Mouse (Mus musculus) forebrain, embryonic 13.5 days (tissue): Measurements from ENCODE around the gene Vipr1. TPM values are rescaled to one million over a fixed set of nuclear protein-coding genes. Genes with fewer than 3 reads are reported as not detected.

Source experiments
- ATAC-seq: fragments of 200-750 bp; cut with Nextera tagmentation; 2 replicates; pipeline ENCODE4 v1.8.0; 2017
- H3K27ac ChIP-seq: fragments of 300-500 bp; sonication (generic); 2 replicates; pipeline ENCODE4 v1.5.1; 2015; ENCODE audit warnings: inconsistent platforms, mild to moderate bottlenecking, moderate library complexity
- H3K27me3 ChIP-seq: fragments of 300-500 bp; sonication (generic); 2 replicates; pipeline ENCODE4 v1.6.1; 2015; ENCODE audit warnings: mild to moderate bottlenecking, inconsistent platforms
- H3K36me3 ChIP-seq: fragments of 300-500 bp; sonication (generic); 2 replicates; pipeline ENCODE4 v1.6.1; 2015; ENCODE audit warnings: mild to moderate bottlenecking, inconsistent platforms; ENCODE audit not compliant: poor library complexity, severe bottlenecking
- H3K4me1 ChIP-seq: fragments of 300-500 bp; sonication (generic); 2 replicates; pipeline ENCODE4 v1.6.1; 2015; ENCODE audit warnings: inconsistent platforms
- H3K4me2 ChIP-seq: fragments of 300-500 bp; sonication (generic); 2 replicates; pipeline ENCODE4 v1.6.1; 2015; ENCODE audit warnings: inconsistent platforms, mild to moderate bottlenecking, moderate library complexity
- H3K4me3 ChIP-seq: fragments of 300-500 bp; sonication (generic); 2 replicates; pipeline ENCODE4 v1.5.1; 2015; ENCODE audit warnings: mild to moderate bottlenecking, inconsistent platforms
- H3K9ac ChIP-seq: fragments of 300-500 bp; sonication (generic); 2 replicates; pipeline ENCODE4 v1.6.1; 2015; ENCODE audit warnings: mild to moderate bottlenecking, inconsistent platforms
- H3K9me3 ChIP-seq: fragments of 300-500 bp; sonication (generic); replicated peaks from 2 replicates; pipeline ENCODE4 v1.6.1; 2016; ENCODE audit warnings: inconsistent platforms
- WGBS: fragments of 180-500 bp; shearing (Covaris S2); methylation state at CpG from one replicate; pipeline ENCODE4 v1.1.7; 2015; 5-methylcytosine and 5-hydroxymethylcytosine counted together
- polyA plus RNA-seq: library from polyadenylated mRNA; unstranded; fragments of >200 nt; fragmentation: Nextera tagmentation; extraction: Ambion mirVana; gene quantifications from 2 replicates; pipeline ENCODE4 v1.2.1, GENCODE M21; 2015

The Vipr1 gene
- polyA plus RNA-seq, 1 experiment from 2014 or later = 0.59 TPM

- 75% methylated on average over 6 of the region's 6 CpGs for WGBS
- ATAC-seq = no peak
Measured at GRCm38 (mm10) chr9:121609381-121609780, 33.1 kb upstream of the Vipr1 start.

DNA sequence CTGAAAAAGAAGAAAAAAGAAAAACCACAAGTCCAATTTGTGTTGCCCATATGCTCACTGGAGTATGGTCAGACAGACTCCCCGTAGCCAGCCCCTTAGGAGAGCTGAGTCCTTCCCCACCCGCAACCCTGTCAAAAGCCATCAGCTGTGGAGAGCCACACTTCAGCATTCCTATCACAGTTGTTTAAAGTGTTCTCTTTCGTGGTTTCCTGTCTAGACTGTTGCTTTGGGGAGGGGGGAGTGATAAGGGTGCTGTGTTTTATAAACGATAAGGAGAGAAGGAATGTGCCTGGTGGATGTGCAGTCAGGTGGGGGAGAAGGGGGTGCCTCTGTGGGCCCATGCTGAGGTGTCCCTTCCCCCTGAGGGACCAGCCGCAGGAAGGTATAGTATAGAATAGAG is 29.3 kb upstream of the Vipr1 start:
- H3K36me3 ChIP-seq = no peaks in the 10 kb centered on the region

More at GRCm38 (mm10) chr9:121609381-121609780, 33.1 kb upstream of the Vipr1 start:
- H3K9me3 ChIP-seq = peaks cover 4% of the 10 kb centered on the region; the same call in 1 of the 2 replicates
- no peak overlapping the region for H3K4me2 ChIP-seq
- no peaks in the 10 kb centered on the region for H3K4me1 ChIP-seq
- H3K27ac ChIP-seq = no peak overlapping the region
- H3K36me3 ChIP-seq = no peaks in the 10 kb centered on the region
- H3K9ac ChIP-seq = no peak overlapping the region
- no peak overlapping the region for H3K4me3 ChIP-seq
- H3K27me3 ChIP-seq = no peaks in the 10 kb centered on the region

DNA sequence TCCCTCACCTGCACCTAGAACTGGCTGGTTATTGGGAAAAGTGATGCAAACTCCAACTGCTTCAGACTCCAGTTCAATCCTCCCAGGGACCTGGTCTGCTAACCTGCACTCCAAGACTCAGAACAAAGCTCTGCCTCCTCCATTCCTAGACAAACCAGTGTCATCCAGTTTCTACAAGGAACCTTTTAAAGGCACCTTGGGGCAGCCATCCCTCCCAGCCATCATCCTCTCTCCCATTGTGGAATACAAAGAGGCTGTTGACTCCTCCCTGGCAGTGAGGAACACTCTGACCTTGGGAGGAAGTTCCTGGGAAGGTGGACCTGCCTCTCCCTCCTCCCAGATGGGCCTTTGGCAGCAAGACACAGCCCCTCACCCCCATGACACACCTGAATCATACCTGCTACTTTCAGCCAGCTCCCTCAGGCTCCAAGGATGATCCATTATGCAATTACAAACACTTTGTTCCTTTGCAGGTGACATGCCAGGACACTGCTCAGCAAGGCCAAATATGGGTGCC is 28.2 kb upstream of the Vipr1 start:
- H3K27ac ChIP-seq = no peak overlapping the region
- no peaks in the 10 kb centered on the region for H3K36me3 ChIP-seq
- no peaks in the 10 kb centered on the region for H3K27me3 ChIP-seq
- no peaks in the 10 kb centered on the region for H3K4me1 ChIP-seq
- H3K9ac ChIP-seq = no peak overlapping the region
- no peak for ATAC-seq
- H3K9me3 ChIP-seq = peaks cover 4% of the 10 kb centered on the region; the same call in 1 of the 2 replicates
- no peak overlapping the region for H3K4me2 ChIP-seq
- no peak overlapping the region for H3K4me3 ChIP-seq

More for the DNA sequence above, 29.3 kb upstream of the Vipr1 start:
- Histone ChIP-seq H3K27ac (no peak overlapping the region), H3K4me3 (no peak overlapping the region), H3K4me2 (no peak overlapping the region), H3K27me3 (no peaks in the 10 kb centered on the region), H3K9me3 (peaks cover 4% of the 10 kb centered on the region; the same call in 1 of the 2 replicates), H3K9ac (no peak overlapping the region), H3K4me1 (no peaks in the 10 kb centered on the region)
- ATAC-seq = no peak
- 75% methylated on average over 5 of the region's 5 CpGs for WGBS

DNA sequence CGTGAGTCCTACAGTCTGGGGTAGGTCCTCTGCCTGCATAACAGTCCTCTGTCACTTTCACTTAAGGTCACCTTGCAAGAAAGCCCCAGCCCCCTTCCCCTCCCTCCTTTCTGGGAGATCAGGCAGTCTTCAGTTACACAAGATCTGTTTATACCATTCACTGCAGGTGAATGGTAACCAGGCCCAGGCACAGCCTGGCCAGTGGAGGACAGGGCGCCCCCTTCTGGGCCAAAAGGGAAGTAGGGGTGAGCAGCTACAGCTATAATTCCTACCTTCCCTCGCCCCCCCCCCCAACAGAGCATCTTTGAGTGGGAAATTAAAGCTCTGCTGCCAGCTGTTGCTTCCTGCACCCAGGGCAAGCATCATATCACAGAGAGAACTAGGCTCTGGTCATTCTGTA is 26.0 kb upstream of the Vipr1 start:
- no peak for ATAC-seq
- 60% methylated on average over 3 of the region's 3 CpGs for WGBS
- no peaks in the 10 kb centered on the region for H3K9me3 ChIP-seq
- H3K4me3 ChIP-seq = no peak overlapping the region
- no peak overlapping the region for H3K27ac ChIP-seq
- H3K36me3 ChIP-seq = no peaks in the 10 kb centered on the region
- no peaks in the 10 kb centered on the region for H3K27me3 ChIP-seq
- no peak overlapping the region for H3K9ac ChIP-seq
- no peaks in the 10 kb centered on the region for H3K4me1 ChIP-seq
- H3K4me2 ChIP-seq = no peak overlapping the region

DNA sequence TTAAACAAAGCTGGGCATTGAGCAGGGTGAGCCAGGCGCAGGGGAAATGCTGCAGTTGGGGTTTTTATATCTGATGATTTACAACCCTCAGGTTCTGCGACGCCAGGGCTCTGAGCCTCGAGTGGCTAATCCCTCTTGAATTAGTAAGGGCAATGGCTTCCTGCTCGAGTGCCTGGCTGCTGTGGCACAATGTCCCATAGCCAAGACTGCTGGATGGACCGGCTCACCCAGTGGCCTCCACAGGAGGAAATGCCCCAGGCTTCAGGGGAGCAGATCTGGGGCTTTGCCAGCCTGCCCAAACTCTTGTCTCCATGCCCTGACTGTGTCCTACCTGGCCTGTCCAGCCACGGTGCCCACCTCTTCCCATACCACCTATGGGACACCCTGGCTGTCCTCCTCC is 23.1 kb upstream of the Vipr1 start:
- H3K4me2 ChIP-seq = no peak overlapping the region
- no peaks in the 10 kb centered on the region for H3K4me1 ChIP-seq
- H3K27me3 ChIP-seq = no peaks in the 10 kb centered on the region
- WGBS = 51% methylated on average over 7 of the region's 7 CpGs
- no peak overlapping the region for H3K9ac ChIP-seq
- H3K4me3 ChIP-seq = no peak overlapping the region
- H3K36me3 ChIP-seq = no peaks in the 10 kb centered on the region
- no peak for ATAC-seq
- no peaks in the 10 kb centered on the region for H3K9me3 ChIP-seq
- H3K27ac ChIP-seq = no peak overlapping the region

GRCm38 (mm10) chr9:121623235-121623634 is 19.3 kb upstream of the Vipr1 start:
- Histone ChIP-seq H3K4me3 (no peak overlapping the region), H3K27ac (no peak overlapping the region), H3K9ac (no peak overlapping the region), H3K27me3 (no peaks in the 10 kb centered on the region), H3K36me3 (no peaks in the 10 kb centered on the region), H3K9me3 (no peaks in the 10 kb centered on the region), H3K4me1 (no peaks in the 10 kb centered on the region), H3K4me2 (no peak overlapping the region)
- ATAC-seq = no peak
- 90% methylated on average over 4 of the region's 4 CpGs for WGBS

- no peak overlapping the region for H3K9ac ChIP-seq
- no peaks in the 10 kb centered on the region for H3K4me1 ChIP-seq
- no peaks in the 10 kb centered on the region for H3K9me3 ChIP-seq
- no peak overlapping the region for H3K27ac ChIP-seq
- WGBS = 94% methylated on average over 2 of the region's 2 CpGs
- H3K4me3 ChIP-seq = no peak overlapping the region
- ATAC-seq = no peak
- H3K27me3 ChIP-seq = no peaks in the 10 kb centered on the region
- no peaks in the 10 kb centered on the region for H3K36me3 ChIP-seq
- H3K4me2 ChIP-seq = no peak overlapping the region
Measured at GRCm38 (mm10) chr9:121624920-121625319, 17.6 kb upstream of the Vipr1 start.

GRCm38 (mm10) chr9:121630627-121631026 is 11.9 kb upstream of the Vipr1 start:
- H3K9me3 ChIP-seq = no peaks in the 10 kb centered on the region
- no peaks in the 10 kb centered on the region for H3K4me1 ChIP-seq
- no peak overlapping the region for H3K27ac ChIP-seq
- H3K27me3 ChIP-seq = no peaks in the 10 kb centered on the region
- H3K4me2 ChIP-seq = no peak overlapping the region
- H3K9ac ChIP-seq = no peak overlapping the region
- WGBS = 87% methylated on average over 1 of the region's 1 CpGs
- H3K36me3 ChIP-seq = no peaks in the 10 kb centered on the region
- no peak overlapping the region for H3K4me3 ChIP-seq
- ATAC-seq = no peak

DNA sequence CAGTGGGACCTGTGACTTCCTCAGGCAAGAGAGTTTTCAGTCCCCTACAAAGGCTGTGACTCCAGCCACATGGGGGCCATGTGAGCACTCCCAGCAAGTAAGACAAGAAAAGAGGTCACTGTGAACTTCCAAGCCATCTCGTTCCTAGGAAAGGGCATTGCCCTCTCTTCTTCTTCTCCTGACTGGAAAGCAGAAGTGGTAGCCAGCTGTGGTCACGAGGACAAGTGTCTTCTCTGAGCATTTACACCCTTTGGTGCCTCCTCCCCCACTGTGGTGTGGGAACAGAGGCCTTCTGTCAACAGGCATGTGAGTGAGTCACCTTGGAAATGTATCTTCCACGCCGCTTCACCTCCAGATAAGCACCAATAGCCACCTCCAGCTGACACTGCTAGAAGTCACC is 10.6 kb upstream of the Vipr1 start:
- no peaks in the 10 kb centered on the region for H3K9me3 ChIP-seq
- H3K36me3 ChIP-seq = no peaks in the 10 kb centered on the region
- no peak overlapping the region for H3K9ac ChIP-seq
- H3K27ac ChIP-seq = no peak overlapping the region
- H3K27me3 ChIP-seq = peaks cover 6% of the 10 kb centered on the region; the same call in 1 of the 2 replicates
- WGBS = 79% methylated on average over 4 of the region's 4 CpGs
- H3K4me3 ChIP-seq = no peak overlapping the region
- no peak overlapping the region for H3K4me2 ChIP-seq
- H3K4me1 ChIP-seq = no peaks in the 10 kb centered on the region
- ATAC-seq = no peak

DNA sequence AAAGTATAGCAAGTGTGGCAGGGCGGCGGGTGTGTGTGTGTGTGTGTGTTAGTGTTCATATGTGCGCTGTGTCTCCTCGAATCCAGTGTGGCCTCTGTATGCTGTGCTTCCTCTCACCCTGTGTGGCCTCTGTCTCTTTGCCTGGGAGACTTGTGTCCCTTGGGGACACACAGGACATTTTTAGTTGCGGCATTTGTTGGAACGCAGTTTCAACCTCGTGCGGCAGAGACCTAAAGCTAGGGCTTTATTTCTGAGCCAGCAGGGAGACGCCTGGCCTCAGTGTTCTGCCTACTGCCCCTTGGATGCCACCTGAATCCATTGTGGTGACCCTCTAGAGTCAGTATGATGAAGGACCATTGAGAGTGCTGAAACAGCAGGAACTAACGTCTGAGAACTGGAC is 9.6 kb upstream of the Vipr1 start:
- no peak overlapping the region for H3K9ac ChIP-seq
- H3K9me3 ChIP-seq = no peaks in the 10 kb centered on the region
- H3K27me3 ChIP-seq = peaks cover 6% of the 10 kb centered on the region; the same call in 1 of the 2 replicates
- no peaks in the 10 kb centered on the region for H3K36me3 ChIP-seq
- no peak for ATAC-seq
- no peak overlapping the region for H3K4me2 ChIP-seq
- no peaks in the 10 kb centered on the region for H3K4me1 ChIP-seq
- 85% methylated on average over 10 of the region's 10 CpGs for WGBS
- H3K27ac ChIP-seq = no peak overlapping the region
- no peak overlapping the region for H3K4me3 ChIP-seq

GRCm38 (mm10) chr9:121633306-121633705 is 9.2 kb upstream of the Vipr1 start:
- Histone ChIP-seq H3K4me2 (no peak overlapping the region), H3K4me3 (no peak overlapping the region), H3K27ac (no peak overlapping the region), H3K27me3 (peaks cover 6% of the 10 kb centered on the region; the same call in 1 of the 2 replicates), H3K9ac (no peak overlapping the region), H3K4me1 (no peaks in the 10 kb centered on the region), H3K36me3 (no peaks in the 10 kb centered on the region), H3K9me3 (no peaks in the 10 kb centered on the region)
- no peak for ATAC-seq
- 83% methylated on average over 6 of the region's 6 CpGs for WGBS

DNA sequence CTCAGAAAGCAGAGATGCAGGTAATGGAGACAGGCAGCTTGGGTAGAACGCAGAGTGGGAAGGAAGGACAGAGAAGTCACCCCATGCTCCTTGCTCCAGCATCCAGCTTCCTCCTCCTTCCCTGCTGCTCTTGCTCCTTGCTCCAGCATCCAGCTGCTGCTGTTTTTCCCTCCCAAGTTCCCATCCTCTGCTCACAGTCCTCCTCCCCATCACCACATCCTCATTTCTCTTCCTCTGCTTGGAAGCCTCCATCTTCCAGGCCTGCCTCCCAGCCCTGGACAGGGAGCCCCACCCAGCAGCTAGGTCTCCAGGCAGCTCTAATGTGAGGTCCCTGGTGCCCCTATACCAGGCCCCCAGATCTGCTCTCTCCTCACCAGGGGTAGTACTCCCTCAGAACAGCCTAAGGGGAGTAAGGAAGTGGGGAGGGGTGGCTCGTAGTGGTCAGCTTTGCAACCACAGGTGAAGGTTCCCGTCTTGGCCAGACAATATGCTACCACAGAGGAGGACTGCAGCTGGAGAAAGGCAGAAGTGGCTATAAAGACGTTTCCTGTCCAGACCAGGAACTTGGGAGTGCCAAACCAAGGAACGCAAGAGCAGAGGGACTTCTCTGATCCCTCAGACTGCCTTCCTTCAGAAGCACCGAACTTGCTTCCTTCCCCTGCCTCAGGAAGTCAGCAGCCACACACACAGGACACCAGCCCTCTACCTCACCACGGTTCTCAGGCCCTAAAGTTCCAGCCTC is 6.5 kb upstream of the Vipr1 start:
- Histone ChIP-seq H3K9ac (no peak overlapping the region), H3K4me3 (no peak overlapping the region), H3K4me1 (no peaks in the 10 kb centered on the region), H3K36me3 (no peaks in the 10 kb centered on the region), H3K27me3 (peaks cover 28% of the 10 kb centered on the region), H3K9me3 (no peaks in the 10 kb centered on the region), H3K4me2 (no peak overlapping the region), H3K27ac (no peak overlapping the region)
- WGBS = 60% methylated on average over 7 of the region's 7 CpGs
- ATAC-seq = no peak

DNA sequence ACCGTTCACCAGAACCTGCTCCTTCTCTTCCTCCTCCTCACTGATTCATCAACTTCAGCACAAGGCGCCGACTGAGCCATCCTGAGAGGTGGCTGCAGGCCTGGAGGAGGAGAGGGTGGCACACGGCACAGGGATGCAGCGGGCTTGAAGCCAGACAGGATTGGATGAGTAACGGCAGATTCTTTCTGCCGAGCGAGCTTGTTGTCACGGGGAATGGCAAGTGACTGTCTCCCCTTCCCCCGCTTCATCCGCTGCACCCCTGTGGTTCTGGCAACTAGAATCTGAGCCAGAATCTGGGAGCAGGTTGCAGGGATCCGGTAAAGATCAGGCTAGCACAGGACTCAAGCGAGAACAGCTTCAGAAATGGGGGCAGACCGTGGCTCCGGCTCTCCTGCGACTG is 2.7 kb upstream of the Vipr1 start:
- ATAC-seq = no peak
- 44% methylated on average over 16 of the region's 16 CpGs for WGBS

More for the DNA sequence above, 2.7 kb upstream of the Vipr1 start:
- Histone ChIP-seq H3K9me3 (no peaks in the 10 kb centered on the region), H3K4me3 (no peak overlapping the region), H3K4me1 (peaks cover 24% of the 10 kb centered on the region), H3K27ac (no peak overlapping the region), H3K4me2 (no peak overlapping the region), H3K36me3 (no peaks in the 10 kb centered on the region), H3K9ac (no peak overlapping the region), H3K27me3 (peaks cover 66% of the 10 kb centered on the region)
